Mouse (Mus musculus) MEL (cell line): ENCODE data around the gene Slfn4. TPM values are rescaled to one million over a fixed set of nuclear protein-coding genes. Genes with fewer than 3 reads are reported as not detected.

Experiments used
- DNase-seq: peaks from one replicate; pipeline ENCODE4 v3.0.0; 2011; ENCODE audit warnings: low read depth, low spot score
- H3K27ac ChIP-seq: 2 replicates; pipeline ENCODE4 v1.5.1; 2012; ENCODE audit warnings: low read depth, mild to moderate bottlenecking, control low read depth, low read length, moderate library complexity; ENCODE audit not compliant: control insufficient read depth
- H3K27me3 ChIP-seq, 2 experiments: fragments of 150-350 bp in 1 of 2; sonication (generic) in 1 of 2; 2 replicates each; pipeline ENCODE4 v1.6.1; 2012; ENCODE audit warnings: low read length in 2 of 2, mild to moderate bottlenecking in 2 of 2, improper control_type of control experiment in 1 of 2, moderate library complexity in 1 of 2; ENCODE audit not compliant: insufficient read depth in 2 of 2, control insufficient read depth in 1 of 2
- H3K36me3 ChIP-seq, 2 experiments: 2 replicates each; pipeline ENCODE4 v1.6.1; 2012 to 2014; ENCODE audit warnings: low read length in 2 of 2, improper control_type of control experiment in 1 of 2, inconsistent platforms in 1 of 2, mild to moderate bottlenecking in 1 of 2; ENCODE audit not compliant: insufficient read depth in 2 of 2, control insufficient read depth in 1 of 2
- H3K4me1 ChIP-seq, 2 experiments: fragments of 150-350 bp in 1 of 2; sonication (generic) in 1 of 2; 2 replicates each; pipeline ENCODE4 v1.6.1; 2012; ENCODE audit warnings: low read length in 2 of 2, improper control_type of control experiment in 1 of 2, mild to moderate bottlenecking in 1 of 2; ENCODE audit not compliant: insufficient read depth in 2 of 2, control insufficient read depth in 1 of 2
- H3K4me3 ChIP-seq, 2 experiments: fragments of 150-350 bp in 1 of 2; sonication (generic) in 1 of 2; 2 replicates each; pipeline ENCODE4 v1.5.1; 2012; ENCODE audit warnings: low read depth in 2 of 2, low read length in 2 of 2, mild to moderate bottlenecking in 2 of 2, moderate library complexity in 2 of 2, control low read depth in 1 of 2, improper control_type of control experiment in 1 of 2; ENCODE audit not compliant: control insufficient read depth in 1 of 2, insufficient read depth in 1 of 2
- H3K79me2 ChIP-seq: 2 replicates; pipeline ENCODE4 v1.6.1; 2012; ENCODE audit warnings: mild to moderate bottlenecking, low read length, moderate library complexity; ENCODE audit not compliant: control insufficient read depth, poor library complexity, insufficient read depth
- H3K9ac ChIP-seq: 2 replicates; pipeline ENCODE4 v1.6.1; 2012; ENCODE audit warnings: low read depth, mild to moderate bottlenecking, control low read depth, low read length, moderate library complexity; ENCODE audit not compliant: control insufficient read depth, poor library complexity, severe bottlenecking
- H3K9me3 ChIP-seq: fragments of 150-350 bp; sonication (generic); replicated peaks from 2 replicates; pipeline ENCODE4 v1.6.1; 2012; ENCODE audit warnings: mild to moderate bottlenecking, low read length, improper control_type of control experiment, moderate library complexity; ENCODE audit not compliant: insufficient read depth
- CHD1 ChIP-seq: IDR thresholded peaks from 2 replicates; pipeline ENCODE4 v1.6.1; 2012; ENCODE audit warnings: low read depth, mild to moderate bottlenecking, inconsistent platforms, low read length, improper control_type of control experiment
- CHD2 ChIP-seq: IDR thresholded peaks from 2 replicates; pipeline ENCODE4 v1.6.1; 2011; ENCODE audit warnings: low read length, improper control_type of control experiment
- ELF1 ChIP-seq: IDR thresholded peaks from 2 replicates; pipeline ENCODE4 v1.6.1; 2014; ENCODE audit warnings: low read depth, mild to moderate bottlenecking, inconsistent platforms, low read length, improper control_type of control experiment, moderate library complexity
- ETS1 ChIP-seq: IDR thresholded peaks from 2 replicates; pipeline ENCODE4 v1.6.1; 2012; ENCODE audit warnings: low read depth, mild to moderate bottlenecking, inconsistent platforms, low read length, improper control_type of control experiment, moderate library complexity
- GABPA ChIP-seq: IDR thresholded peaks from 2 replicates; pipeline ENCODE4 v1.6.1; 2012; ENCODE audit warnings: low read depth, mild to moderate bottlenecking, inconsistent platforms, low read length, improper control_type of control experiment, moderate library complexity
- GATA1 ChIP-seq: IDR thresholded peaks from 2 replicates; pipeline ENCODE4 v1.6.1; 2011; ENCODE audit warnings: low read depth, low read length, improper control_type of control experiment
- KAT2A ChIP-seq: conservative IDR thresholded peaks from 2 replicates; pipeline ENCODE4 v1.6.1; 2012; ENCODE audit warnings: low read depth, low read length, improper control_type of control experiment, inconsistent platforms
- MAFK ChIP-seq: IDR thresholded peaks from 2 replicates; pipeline ENCODE4 v1.6.1; 2011; ENCODE audit warnings: low read depth, mild to moderate bottlenecking, low read length, improper control_type of control experiment, borderline replicate concordance
- MAX ChIP-seq: IDR thresholded peaks from 2 replicates; pipeline ENCODE4 v1.6.1; 2011; ENCODE audit warnings: low read length, improper control_type of control experiment
- MAZ ChIP-seq: IDR thresholded peaks from 2 replicates; pipeline ENCODE4 v1.6.1; 2012; ENCODE audit warnings: low read depth, mild to moderate bottlenecking, inconsistent platforms, low read length, improper control_type of control experiment
- MEF2A ChIP-seq: IDR thresholded peaks from 2 replicates; pipeline ENCODE4 v1.6.1; 2014; ENCODE audit warnings: low read depth, mild to moderate bottlenecking, inconsistent platforms, low read length, improper control_type of control experiment; ENCODE audit not compliant: poor library complexity, insufficient replicate concordance, severe bottlenecking; ENCODE audit errors: extremely low read depth
- MXI1 ChIP-seq: IDR thresholded peaks from 2 replicates; pipeline ENCODE4 v1.6.1; 2011; ENCODE audit warnings: mild to moderate bottlenecking, low read depth, low read length, improper control_type of control experiment
- MYB ChIP-seq: IDR thresholded peaks from 2 replicates; pipeline ENCODE4 v1.6.1; 2011; ENCODE audit warnings: mild to moderate bottlenecking, low read depth, low read length, improper control_type of control experiment
- NRF1 ChIP-seq: IDR thresholded peaks from 2 replicates; pipeline ENCODE4 v1.6.1; 2014; ENCODE audit warnings: low read depth, mild to moderate bottlenecking, inconsistent platforms, low read length, improper control_type of control experiment, moderate library complexity; ENCODE audit not compliant: poor library complexity, insufficient read depth, severe bottlenecking
- POLR2A ChIP-seq, 2 experiments: IDR thresholded peaks; 2 replicates each; pipeline ENCODE4 v1.6.1; 2011 to 2012; ENCODE audit warnings: low read length in 2 of 2, mild to moderate bottlenecking in 2 of 2, control low read depth in 1 of 2, improper control_type of control experiment in 1 of 2, low read depth in 1 of 2, moderate library complexity in 1 of 2; ENCODE audit not compliant: control insufficient read depth in 1 of 2, insufficient read depth in 1 of 2, poor library complexity in 1 of 2
- RAD21 ChIP-seq: IDR thresholded peaks from 2 replicates; pipeline ENCODE4 v1.6.1; 2011; ENCODE audit warnings: mild to moderate bottlenecking, low read depth, low read length, improper control_type of control experiment
- SIN3A ChIP-seq: IDR thresholded peaks from 2 replicates; pipeline ENCODE4 v1.6.1; 2012; ENCODE audit warnings: low read length, improper control_type of control experiment, inconsistent platforms
- SMC3 ChIP-seq: IDR thresholded peaks from 2 replicates; pipeline ENCODE4 v1.6.1; 2011; ENCODE audit warnings: low read depth, low read length, improper control_type of control experiment
- TAL1 ChIP-seq: IDR thresholded peaks from 2 replicates; pipeline ENCODE4 v1.6.1; 2012; ENCODE audit warnings: mild to moderate bottlenecking, inconsistent platforms, low read length, moderate library complexity, mixed read lengths
- TCF12 ChIP-seq: IDR thresholded peaks from 2 replicates; pipeline ENCODE4 v1.6.1; 2014; ENCODE audit warnings: low read depth, mild to moderate bottlenecking, inconsistent platforms, low read length, improper control_type of control experiment, moderate library complexity
- USF1 ChIP-seq: IDR thresholded peaks from 2 replicates; pipeline ENCODE4 v1.6.1; 2014; ENCODE audit warnings: low read depth, mild to moderate bottlenecking, inconsistent platforms, low read length, improper control_type of control experiment, moderate library complexity
- ZMIZ1 ChIP-seq: IDR thresholded peaks from 2 replicates; pipeline ENCODE4 v1.6.1; 2012; ENCODE audit warnings: low read depth, mild to moderate bottlenecking, inconsistent platforms, low read length, improper control_type of control experiment, moderate library complexity
- ZNF384 ChIP-seq: IDR thresholded peaks from 2 replicates; pipeline ENCODE4 v1.6.1; 2012; ENCODE audit warnings: low read depth, mild to moderate bottlenecking, inconsistent platforms, low read length, improper control_type of control experiment
- polyA plus RNA-seq, 2 experiments: library from polyadenylated mRNA; stranded (reverse) in 1 of 2; unstranded in 1 of 2; fragments of >175 nt in 1 of 2; fragments of >200 nt in 1 of 2; gene quantifications; 2 replicates each; pipeline versions ENCODE4 v1.2.1 to v1.2.4; 2012; ENCODE audit warnings: low replicate concordance in 2 of 2, low read depth in 1 of 2; ENCODE audit not compliant: insufficient read length in 2 of 2, insufficient read depth in 1 of 2, missing spikeins in 1 of 2
- total RNA-seq: library from RNA; depleted of rRNA; stranded (reverse); fragments of 300-350 nt; gene quantifications from 2 replicates; pipeline ENCODE4 v1.2.3, GENCODE M21; 2012

The Slfn4 gene
- total and polyA plus RNA-seq, 3 experiments = 0.04 TPM; not detected in 2

DNA sequence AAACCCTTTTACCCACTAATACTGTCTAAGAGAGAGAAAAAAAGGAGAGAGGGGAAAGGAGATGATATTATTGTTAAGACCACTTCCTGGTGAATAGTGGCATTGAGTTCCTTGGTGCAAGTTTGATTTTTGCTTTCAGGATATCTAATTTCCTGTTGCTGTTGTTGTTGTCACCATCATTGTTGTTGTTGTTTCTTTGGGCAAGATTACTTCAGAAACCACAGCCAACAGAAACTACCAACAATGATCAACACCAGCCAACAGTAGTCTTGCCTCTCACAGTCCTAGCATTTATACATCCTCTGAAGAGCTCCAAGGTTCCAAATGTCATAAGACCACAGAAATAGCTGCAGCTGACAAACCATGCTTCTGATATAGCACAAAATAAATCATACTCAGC, 30.0 kb downstream of the Slfn4 start:
- Histone ChIP-seq H3K9ac (no peak overlapping the region), H3K27me3 (peaks cover 15 to 45% of the 10 kb centered on the region in 2 experiments), H3K36me3 (no peaks in the 10 kb centered on the region), H3K27ac (no peak overlapping the region), H3K4me3 (no peak overlapping the region), H3K4me1 (no peaks in the 10 kb centered on the region), H3K9me3 (no peaks in the 10 kb centered on the region), H3K79me2 (no peaks in the 10 kb centered on the region)
- DNase-seq = no peak
- no peak for TF ChIP-seq CHD2
- TF ChIP-seq GABPA = no peak
- no peak for TF ChIP-seq ZMIZ1
- no peak for TF ChIP-seq TAL1
- no peak for TF ChIP-seq MXI1
- no peak for TF ChIP-seq NRF1

GRCm38 (mm10) chr11:83216119-83216518, 41.1 kb downstream of the Slfn4 start:
- peaks cover 0 to 3% of the 10 kb centered on the region in 2 experiments; a peak in 2 of 4 replicates for H3K36me3 ChIP-seq
- no peak overlapping the region for H3K4me3 ChIP-seq
- H3K9ac ChIP-seq = no peak overlapping the region
- no peaks in the 10 kb centered on the region for H3K79me2 ChIP-seq
- H3K27ac ChIP-seq = no peak overlapping the region
- peaks cover 0 to 3% of the 10 kb centered on the region in 2 experiments; a peak in 3 of 4 replicates for H3K4me1 ChIP-seq
- no peak for TF ChIP-seq USF1
- no peak for TF ChIP-seq POLR2A (IDR thresholded peaks at IDR 0.05; ENCODE audit: control insufficient read depth in 1 of 2, insufficient read depth in 1 of 2, low read depth in 1 of 2, low read length in 2 of 2, poor library complexity in 1 of 2)
- TF ChIP-seq SMC3 = no peak
- no peak for TF ChIP-seq RAD21
- no peak for TF ChIP-seq MAFK
- TF ChIP-seq TCF12 = no peak
- no peak for TF ChIP-seq GABPA
- no peak for TF ChIP-seq MYB
- TF ChIP-seq CHD1 = no peak
- no peak for TF ChIP-seq SIN3A
- TF ChIP-seq ELF1 = no peak
- TF ChIP-seq CHD2 = no peak
- no peak for TF ChIP-seq MAZ
- TF ChIP-seq ETS1 = no peak
- TF ChIP-seq MEF2A = no peak
- TF ChIP-seq KAT2A = no peak
- no peak for TF ChIP-seq GATA1
- TF ChIP-seq MAX = no peak
- TF ChIP-seq ZNF384 = no peak
- H3K9me3 ChIP-seq = no peaks in the 10 kb centered on the region
- H3K27me3 ChIP-seq = peaks cover 4 to 6% of the 10 kb centered on the region in 2 experiments
- no peak for DNase-seq
